Mouse (Mus musculus) heart, embryonic 16.5 days (tissue): ENCODE measurements at regions not wholly inside any gene's neighbourhood (a gene's known extent, or its start where the extent isn't known, plus 50 kb on each side); places are given as distances from the start of the nearest gene placed in this dataset.

Experiments
- ATAC-seq: fragments of 200-750 bp; cut with Nextera tagmentation; replicated peaks from 2 replicates; pipeline ENCODE4 v1.8.0; 2017; ENCODE audit warnings: moderate number of reproducible peaks; ENCODE audit not compliant: insufficient read depth, low FRiP score; ENCODE audit errors: extremely low read depth
- H3K27ac ChIP-seq: fragments of 300-500 bp; sonication (generic); 2 replicates; pipeline ENCODE4 v1.5.1; 2014; ENCODE audit warnings: mild to moderate bottlenecking, low read length, control low read depth, moderate library complexity
- H3K27me3 ChIP-seq: fragments of 300-500 bp; sonication (generic); 2 replicates; pipeline ENCODE4 v1.6.1; 2014; ENCODE audit warnings: low read length, mixed read lengths; ENCODE audit not compliant: control insufficient read depth, insufficient read depth
- H3K36me3 ChIP-seq: fragments of 300-500 bp; sonication (generic); 2 replicates; pipeline ENCODE4 v1.6.1; 2014; ENCODE audit not compliant: control insufficient read depth, insufficient read depth
- H3K4me1 ChIP-seq: fragments of 300-500 bp; sonication (generic); 2 replicates; pipeline ENCODE4 v1.6.1; 2014; ENCODE audit warnings: low read length, mixed read lengths; ENCODE audit not compliant: control insufficient read depth, insufficient read depth
- H3K4me2 ChIP-seq: fragments of 300-500 bp; sonication (generic); 2 replicates; pipeline ENCODE4 v1.6.1; 2014; ENCODE audit warnings: low read depth, mild to moderate bottlenecking, control low read depth, low read length
- H3K4me3 ChIP-seq: fragments of 300-500 bp; sonication (generic); 2 replicates; pipeline ENCODE4 v1.5.1; 2014; ENCODE audit warnings: mild to moderate bottlenecking, control low read depth, low read length
- H3K9ac ChIP-seq: fragments of 300-500 bp; sonication (generic); 2 replicates; pipeline ENCODE4 v1.6.1; 2014; ENCODE audit warnings: low read length, control low read depth
- H3K9me3 ChIP-seq: fragments of 300-500 bp; sonication (generic); replicated peaks from 2 replicates; pipeline ENCODE4 v1.6.1; 2016; ENCODE audit warnings: low read length; ENCODE audit not compliant: control insufficient read depth
- WGBS: fragments of 180-500 bp; shearing (Covaris S2); extraction: QIAGEN DNeasy Blood & Tissue Kit; methylation state at CpG from one replicate; pipeline ENCODE4 v1.1.7; 2014; 5-methylcytosine and 5-hydroxymethylcytosine counted together

- no peaks in the 10 kb centered on the region for H3K36me3 ChIP-seq
- ATAC-seq, result peak; percentile 30
- no peaks in the 10 kb centered on the region for H3K27me3 ChIP-seq
- H3K4me3 ChIP-seq, result no peak overlapping the region
- H3K4me2 ChIP-seq, result no peak overlapping the region
- H3K4me1 ChIP-seq, result peaks cover 31% of the 10 kb centered on the region
- no peaks in the 10 kb centered on the region for H3K9me3 ChIP-seq
- no peak overlapping the region for H3K9ac ChIP-seq
- WGBS, result 67% methylated on average over 3 of the region's 3 CpGs
- H3K27ac ChIP-seq, result no peak overlapping the region
These were observed 54.6 kb upstream of the Usp24 start for GRCm38 (mm10) chr4:106261404-106261803.

DNA sequence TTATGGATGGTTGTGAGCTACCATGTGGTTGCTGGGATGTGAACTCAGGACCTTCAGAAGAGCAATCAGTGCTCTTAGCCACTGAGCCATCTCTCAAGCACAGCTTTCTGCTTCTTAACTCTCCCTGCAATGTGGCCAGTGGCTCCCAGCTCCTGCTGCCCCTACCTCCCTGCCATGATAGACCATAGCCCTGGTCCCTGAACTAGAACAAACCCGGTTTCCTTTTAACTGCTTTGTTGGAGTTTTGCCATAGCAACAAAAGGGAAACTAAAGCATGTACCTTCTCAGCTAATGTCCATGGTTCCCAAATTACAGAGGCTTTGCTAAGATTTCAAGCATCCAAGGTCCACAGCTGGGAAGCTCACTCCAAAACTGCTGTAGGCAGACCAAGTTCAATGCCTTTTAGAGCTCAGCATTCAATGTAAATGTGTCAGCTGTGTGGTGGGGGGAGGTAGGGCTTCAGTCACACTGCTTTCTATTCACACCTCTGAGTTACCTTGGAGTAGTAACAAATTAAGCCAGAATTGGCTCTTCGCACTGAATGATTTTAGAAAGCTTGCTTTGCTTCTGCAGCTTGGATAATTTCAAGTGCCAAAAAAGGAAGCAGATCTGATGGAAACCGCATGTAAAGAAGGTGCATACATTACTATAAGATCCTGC lies 54.0 kb upstream of the Usp24 start:
- Histone ChIP-seq H3K4me2 (no peak overlapping the region), H3K9ac (no peak overlapping the region), H3K4me1 (peaks cover 24% of the 10 kb centered on the region), H3K27me3 (no peaks in the 10 kb centered on the region), H3K36me3 (no peaks in the 10 kb centered on the region), H3K9me3 (no peaks in the 10 kb centered on the region), H3K4me3 (no peak overlapping the region), H3K27ac (0 out of 2 replicates have a peak overlapping the region, but pooled peaks have one; percentile 16)
- WGBS, result 67% methylated on average over 3 of the region's 3 CpGs
- no peak for ATAC-seq

- H3K4me3 ChIP-seq, result no peak overlapping the region
- H3K4me1 ChIP-seq, result peaks cover 16% of the 10 kb centered on the region
- H3K9me3 ChIP-seq, result no peaks in the 10 kb centered on the region
- H3K4me2 ChIP-seq, result 0 out of 2 replicates have a peak overlapping the region, but pooled peaks have one; percentile 8
- H3K27ac ChIP-seq, result peak overlapping the region; percentile 5
- H3K9ac ChIP-seq, result no peak overlapping the region
- no peak; the same call in 1 of the 2 replicates for ATAC-seq
- no peaks in the 10 kb centered on the region for H3K36me3 ChIP-seq
- no peaks in the 10 kb centered on the region for H3K27me3 ChIP-seq
- 61% methylated on average over 9 of the region's 9 CpGs for WGBS
These were observed 53.0 kb upstream of the Usp24 start for GRCm38 (mm10) chr4:106262751-106263725.
